Mouse (Mus musculus): ENCODE data around the gene Zbtb7a.
"Not testable (repeated sequence)": the region's sequence is repeated elsewhere in the genome, so short reads cannot be mapped to it uniquely, and the experiment has no call there.

Gene Zbtb7a

DNA sequence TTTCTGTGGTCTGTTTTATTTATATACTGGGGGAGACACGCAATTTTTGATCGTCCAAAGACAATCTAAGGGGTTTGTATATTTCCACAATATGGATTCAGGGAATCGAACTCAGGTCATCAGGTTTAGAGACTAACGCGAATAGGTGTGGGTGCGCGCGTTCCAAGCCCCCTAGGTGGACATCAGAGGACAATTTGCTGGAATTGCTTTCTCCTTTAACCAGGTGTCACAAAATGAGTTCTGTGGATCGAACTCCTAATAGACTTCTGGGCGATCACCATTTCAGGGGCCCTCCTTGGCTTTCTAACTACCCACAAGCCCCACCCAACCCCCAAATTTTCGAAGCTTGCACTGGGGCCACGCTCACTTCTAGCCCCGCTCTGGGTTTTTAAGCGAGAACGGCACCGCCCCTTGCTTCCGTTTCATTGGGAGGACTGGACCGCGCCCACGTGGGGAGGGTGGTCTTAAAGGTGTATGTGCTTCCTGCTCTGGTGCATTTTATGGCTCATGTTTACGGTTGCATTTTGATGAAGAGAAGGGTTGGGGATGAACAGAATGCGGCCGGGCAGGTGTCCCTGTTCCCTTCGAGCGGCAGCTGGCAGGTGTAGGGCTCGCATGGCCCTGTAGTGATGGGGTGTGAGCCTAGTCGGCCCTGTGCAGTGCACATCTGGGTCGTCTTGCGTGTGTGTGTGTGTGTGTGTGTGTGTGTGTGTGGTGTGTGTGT is 33.7 kb downstream of the Zbtb7a start:
- DNase-seq (ENCODE audit: low read depth, low spot score), result no peak

GRCm38 (mm10) chr10:81169411-81169900 is 34.4 kb downstream of the Zbtb7a start:
- not testable (repeated sequence) for DNase-seq (ENCODE audit: low read depth, low spot score)

GRCm38 (mm10) chr10:81173132-81173531 is 38.1 kb downstream of the Zbtb7a start:
- DNase-seq (ENCODE audit: low read depth, low spot score), result peak; percentile 79

DNA sequence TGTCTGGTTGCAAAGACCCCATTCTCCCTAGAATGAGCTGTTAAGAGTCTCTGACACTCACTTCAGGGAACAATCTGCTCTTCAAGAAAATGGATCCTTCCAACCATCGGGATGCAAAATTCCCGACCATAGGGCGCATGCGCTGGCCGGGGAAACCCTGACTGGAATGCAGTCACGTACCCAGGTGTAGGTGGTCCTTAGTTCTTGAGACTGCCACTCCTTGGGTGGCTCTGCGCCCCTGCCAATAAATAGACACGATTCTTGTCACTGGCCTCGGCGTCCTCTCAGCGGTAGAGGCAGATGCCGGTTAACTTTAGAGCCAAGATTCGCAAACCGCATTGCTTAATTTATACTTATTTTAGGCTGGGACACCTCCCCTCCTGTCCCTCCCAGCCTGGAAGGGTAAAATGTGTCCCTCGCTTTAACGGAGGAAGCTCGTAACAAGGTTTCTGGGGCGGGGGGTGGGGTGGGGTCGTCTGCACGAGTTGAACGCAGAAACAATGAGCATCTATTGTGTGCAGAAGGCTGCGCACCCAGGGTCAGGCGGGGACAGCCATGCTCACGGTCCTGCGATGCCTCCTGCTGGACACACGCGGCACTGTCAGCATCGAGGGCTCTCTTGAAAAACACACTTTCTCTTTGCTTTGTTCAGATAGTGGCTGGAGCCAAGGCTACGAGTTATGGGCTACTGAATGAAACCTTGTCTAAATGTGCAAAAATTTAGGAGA is 39.8 kb downstream of the Zbtb7a start:
- peak; percentile 71 for DNase-seq (ENCODE audit: low read depth, low spot score)

- not testable (repeated sequence) for DNase-seq (ENCODE audit: low read depth, low spot score)
Measured at GRCm38 (mm10) chr10:81175345-81175701, 40.3 kb downstream of the Zbtb7a start.

- DNase-seq (ENCODE audit: low read depth, low spot score), result no peak
Measured at GRCm38 (mm10) chr10:81175936-81176465, 41.0 kb downstream of the Zbtb7a start.

GRCm38 (mm10) chr10:81176466-81177271 is 41.6 kb downstream of the Zbtb7a start, which contains the start of gene Eef2:
Gene Eef2 (plus strand): TSS chr10:81176631.
- DNase-seq (ENCODE audit: low read depth, low spot score), result peak; percentile 97

DNA sequence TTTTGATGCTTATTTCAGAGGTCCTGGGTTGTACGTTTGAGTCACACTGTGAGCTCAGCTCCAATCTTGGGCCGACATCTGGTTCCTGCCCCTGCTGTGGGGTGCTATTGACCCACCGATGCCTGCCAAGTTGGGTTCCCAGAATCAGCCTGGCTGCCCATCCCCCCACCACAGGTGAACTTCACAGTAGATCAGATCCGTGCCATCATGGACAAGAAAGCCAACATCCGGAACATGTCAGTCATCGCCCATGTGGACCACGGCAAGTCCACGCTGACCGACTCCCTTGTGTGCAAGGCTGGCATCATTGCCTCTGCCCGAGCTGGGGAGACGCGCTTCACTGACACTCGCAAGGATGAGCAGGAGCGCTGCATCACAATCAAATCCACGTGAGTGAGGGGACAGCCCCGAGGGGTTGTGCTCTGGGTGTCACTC is 42.5 kb downstream of the Zbtb7a start:
- no peak for DNase-seq (ENCODE audit: low read depth, low spot score)

- no peak for DNase-seq (ENCODE audit: low read depth, low spot score)
Measured at GRCm38 (mm10) chr10:81177958-81178712, 43.1 kb downstream of the Zbtb7a start.

GRCm38 (mm10) chr10:81178927-81179326 is 43.9 kb downstream of the Zbtb7a start:
- no peak for DNase-seq (ENCODE audit: low read depth, low spot score)

DNA sequence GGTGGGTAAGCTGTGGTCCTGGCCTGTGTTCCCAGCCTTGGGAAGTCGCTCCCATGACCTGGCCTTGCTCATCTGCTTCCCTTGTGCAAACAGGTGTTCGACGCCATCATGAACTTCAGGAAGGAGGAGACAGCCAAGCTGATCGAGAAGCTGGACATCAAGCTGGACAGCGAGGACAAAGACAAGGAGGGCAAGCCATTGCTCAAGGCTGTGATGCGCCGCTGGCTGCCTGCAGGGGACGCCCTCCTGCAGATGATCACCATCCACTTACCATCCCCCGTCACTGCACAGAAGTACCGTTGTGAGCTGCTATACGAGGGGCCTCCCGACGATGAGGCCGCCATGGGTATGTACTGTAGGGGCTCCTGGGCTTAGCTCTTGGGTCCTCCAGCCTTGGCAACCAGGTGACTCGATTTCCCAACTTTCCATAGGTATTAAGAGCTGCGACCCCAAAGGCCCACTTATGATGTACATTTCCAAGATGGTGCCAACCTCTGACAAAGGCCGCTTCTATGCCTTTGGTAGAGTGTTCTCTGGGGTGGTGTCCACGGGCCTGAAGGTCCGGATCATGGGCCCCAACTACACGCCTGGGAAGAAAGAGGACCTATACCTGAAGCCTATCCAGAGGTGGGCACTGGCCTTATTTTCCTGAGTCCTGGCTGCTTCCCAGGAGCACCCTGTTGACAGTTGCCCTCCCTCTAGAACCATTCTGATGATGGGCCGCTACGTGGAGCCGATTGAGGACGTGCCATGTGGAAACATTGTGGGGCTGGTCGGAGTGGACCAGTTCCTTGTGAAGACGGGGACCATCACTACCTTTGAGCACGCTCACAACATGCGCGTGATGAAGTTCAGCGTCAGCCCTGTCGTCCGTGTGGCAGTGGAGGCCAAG is 44.7 kb downstream of the Zbtb7a start:
- DNase-seq (ENCODE audit: low read depth, low spot score), result no peak

DNA sequence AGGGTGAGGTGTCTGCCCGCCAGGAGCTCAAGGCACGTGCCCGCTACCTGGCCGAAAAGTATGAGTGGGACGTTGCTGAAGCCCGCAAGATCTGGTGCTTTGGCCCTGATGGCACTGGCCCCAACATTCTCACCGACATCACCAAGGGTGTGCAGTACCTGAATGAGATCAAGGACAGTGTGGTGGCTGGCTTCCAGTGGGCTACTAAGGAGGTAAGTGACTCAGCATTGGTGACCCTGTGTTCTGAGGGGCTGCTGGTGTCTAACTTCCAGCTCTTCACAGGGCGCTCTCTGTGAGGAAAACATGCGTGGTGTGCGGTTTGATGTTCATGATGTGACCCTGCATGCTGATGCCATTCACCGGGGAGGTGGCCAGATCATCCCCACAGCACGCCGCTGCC is 45.9 kb downstream of the Zbtb7a start:
- no peak for DNase-seq (ENCODE audit: low read depth, low spot score)

DNA sequence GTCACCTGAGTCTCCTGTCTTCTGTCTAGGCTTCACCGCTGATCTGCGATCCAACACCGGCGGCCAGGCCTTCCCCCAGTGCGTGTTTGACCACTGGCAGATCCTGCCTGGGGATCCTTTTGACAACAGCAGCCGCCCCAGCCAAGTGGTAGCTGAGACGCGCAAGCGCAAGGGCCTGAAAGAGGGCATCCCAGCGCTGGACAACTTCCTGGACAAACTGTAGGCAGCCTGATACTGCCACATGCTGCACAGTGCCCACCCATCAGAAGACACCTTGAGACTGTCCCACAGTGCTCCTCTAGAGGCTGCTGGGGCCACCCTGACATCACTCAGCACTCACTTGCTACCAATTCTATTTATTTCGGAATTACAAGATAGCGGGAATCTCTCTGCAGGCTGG is 46.8 kb downstream of the Zbtb7a start:
- not testable (repeated sequence) for DNase-seq (ENCODE audit: low read depth, low spot score)

GRCm38 (mm10) chr10:81182336-81183333 is 47.6 kb downstream of the Zbtb7a start, which contains the start of gene Dapk3:
Gene Dapk3 (plus strand): TSS chr10:81183005.
- DNase-seq (ENCODE audit: low read depth, low spot score), result peak; percentile 99

DNA sequence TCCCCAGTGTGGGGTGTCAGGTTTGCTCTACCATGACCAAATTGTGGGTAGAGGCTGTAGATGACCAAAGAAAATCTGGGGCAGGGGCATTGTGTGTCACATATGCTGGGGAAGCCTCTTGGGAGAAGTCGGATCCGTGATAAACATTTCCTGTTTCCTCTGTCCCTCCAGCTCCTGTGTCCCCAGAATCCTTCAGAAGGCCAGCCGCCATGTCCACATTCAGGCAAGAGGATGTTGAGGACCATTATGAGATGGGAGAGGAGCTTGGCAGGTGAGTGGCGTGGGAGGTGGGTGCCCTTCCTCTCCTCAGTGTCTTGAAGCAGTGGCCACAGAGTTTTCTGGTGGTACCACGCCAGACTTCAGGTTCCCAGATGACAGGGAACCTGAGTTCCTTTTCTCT is 48.8 kb downstream of the Zbtb7a start, which contains the start of gene 4930442H23Rik:
4930442H23Rik (minus strand) TSS at position 45 of the 400 bp plus-strand sequence.
- DNase-seq (ENCODE audit: low read depth, low spot score), result no peak

DNA sequence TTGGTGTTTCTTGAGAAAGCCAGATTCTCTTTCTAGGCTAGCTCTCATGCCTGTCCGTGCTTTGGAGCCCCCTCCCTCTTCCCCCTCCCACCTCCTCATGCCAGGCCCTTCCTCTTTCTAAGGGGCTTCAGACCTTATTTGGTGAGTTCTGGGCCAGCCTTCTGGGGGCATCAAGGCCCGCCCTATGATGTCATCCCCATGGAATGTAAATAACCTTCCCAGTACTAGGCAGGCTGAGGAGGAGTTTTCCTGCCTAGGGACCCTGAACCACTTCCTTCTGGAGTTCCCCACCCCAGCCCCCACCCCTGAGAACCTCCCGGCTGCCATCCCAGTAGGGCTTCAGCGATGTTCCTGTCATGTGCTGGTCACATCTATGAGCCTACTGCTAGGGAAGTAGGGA is 49.7 kb downstream of the Zbtb7a start:
- no peak for DNase-seq (ENCODE audit: low read depth, low spot score)

DNA sequence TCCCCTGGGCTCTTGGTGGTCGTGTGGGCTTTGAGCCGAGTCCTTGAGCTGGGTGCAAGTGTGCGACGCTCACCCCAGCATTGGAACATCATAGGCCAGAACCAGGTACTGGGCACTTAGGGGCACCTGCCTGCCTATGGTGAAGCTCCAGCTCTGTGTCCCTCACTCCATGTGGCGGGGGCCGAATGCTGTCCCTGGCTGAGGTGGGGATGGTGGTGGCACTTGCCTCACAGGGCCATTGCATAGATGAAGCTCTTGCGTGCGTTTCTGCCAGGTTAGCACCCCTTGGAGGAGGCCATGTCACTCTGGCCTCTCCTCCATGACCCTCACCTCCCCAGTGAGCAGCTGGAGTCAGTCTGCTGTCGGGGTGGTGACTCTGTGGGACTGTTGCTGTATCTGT is 52.1 kb downstream of the Zbtb7a start:
- DNase-seq (ENCODE audit: low read depth, low spot score), result no peak

GRCm38 (mm10) chr10:81189821-81190220 is 54.8 kb downstream of the Zbtb7a start:
- DNase-seq (ENCODE audit: low read depth, low spot score), result no peak

Data from retina, postnatal 7 days (tissue).